Mouse (Mus musculus) small intestine, adult 2 months (tissue): ENCODE measurements at regions not wholly inside any gene's neighbourhood (a gene's known extent, or its start where the extent isn't known, plus 50 kb on each side); places are given as distances from the start of the nearest gene placed in this dataset.

ENCODE experiments used
- H3K27ac ChIP-seq: fragments of 200-500 bp; 2 replicates; pipeline ENCODE4 v1.5.1; 2012; ENCODE audit warnings: low read depth, low read length, control low read depth, inconsistent platforms; ENCODE audit not compliant: insufficient read depth
- H3K27me3 ChIP-seq: fragments of 200-500 bp; 2 replicates; pipeline ENCODE4 v1.6.1; 2012; ENCODE audit warnings: mild to moderate bottlenecking, moderate library complexity, low read length, inconsistent platforms; ENCODE audit not compliant: control insufficient read depth, insufficient read depth
- H3K36me3 ChIP-seq: fragments of 200-500 bp; 2 replicates; pipeline ENCODE4 v1.6.1; 2012; ENCODE audit warnings: mild to moderate bottlenecking, low read length, control low read depth, inconsistent platforms; ENCODE audit not compliant: control insufficient read depth, insufficient read depth
- H3K4me1 ChIP-seq: fragments of 200-500 bp; 2 replicates; pipeline ENCODE4 v1.6.1; 2012; ENCODE audit warnings: low read length, inconsistent platforms, mixed read lengths; ENCODE audit not compliant: control insufficient read depth, insufficient read depth, insufficient read length
- H3K4me3 ChIP-seq: fragments of 200-500 bp; 2 replicates; pipeline ENCODE4 v1.5.1; 2012; ENCODE audit warnings: low read depth, mild to moderate bottlenecking, control low read depth, inconsistent platforms, low read length, moderate library complexity
- CTCF ChIP-seq: fragments of 200-500 bp; IDR thresholded peaks from 2 replicates; pipeline ENCODE4 v1.5.1; 2012; ENCODE audit warnings: low read depth, mild to moderate bottlenecking, control low read depth, inconsistent platforms, low read length, moderate library complexity, mixed read lengths; ENCODE audit not compliant: insufficient replicate concordance, insufficient read length; ENCODE audit errors: extremely low read depth
- POLR2A ChIP-seq: fragments of 200-500 bp; IDR thresholded peaks from 2 replicates; pipeline ENCODE4 v1.6.1; 2012; ENCODE audit warnings: low read depth, mild to moderate bottlenecking, control low read depth, inconsistent platforms, low read length, moderate library complexity
- WGBS: fragments of 180-500 bp; shearing (Covaris S2); methylation state at CpG from one replicate; pipeline ENCODE4 v1.1.7; 2018; 5-methylcytosine and 5-hydroxymethylcytosine counted together

DNA sequence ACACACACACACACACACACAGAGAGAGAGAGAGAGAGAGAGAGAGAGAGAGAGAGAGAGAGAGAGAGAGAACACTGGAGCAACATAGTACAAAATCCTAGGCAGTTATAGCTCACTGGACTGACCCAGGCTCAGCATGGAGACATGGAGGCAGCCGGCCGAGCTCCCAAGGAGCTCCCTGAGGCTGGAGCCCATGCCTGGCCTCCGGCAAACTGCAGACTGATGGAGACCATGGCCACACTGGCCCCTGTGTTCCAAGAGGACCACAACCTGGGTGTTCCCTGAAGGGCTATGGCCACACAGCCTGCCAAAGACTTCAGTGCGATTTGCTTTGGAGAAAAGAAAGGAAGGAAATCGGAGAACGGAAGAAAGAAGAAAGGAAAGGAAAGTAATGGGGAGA lies 128.9 kb downstream of the Sec61b start:
- WGBS = 63% methylated on average over 6 of the region's 6 CpGs
- no peak for TF ChIP-seq POLR2A
- no peak for TF ChIP-seq CTCF
- Histone ChIP-seq H3K27ac (no peak overlapping the region), H3K27me3 (no peaks in the 10 kb centered on the region), H3K36me3 (no peaks in the 10 kb centered on the region), H3K4me1 (no peaks in the 10 kb centered on the region), H3K4me3 (0 out of 2 replicates have a peak overlapping the region, but pooled peaks have one; percentile 10)

DNA sequence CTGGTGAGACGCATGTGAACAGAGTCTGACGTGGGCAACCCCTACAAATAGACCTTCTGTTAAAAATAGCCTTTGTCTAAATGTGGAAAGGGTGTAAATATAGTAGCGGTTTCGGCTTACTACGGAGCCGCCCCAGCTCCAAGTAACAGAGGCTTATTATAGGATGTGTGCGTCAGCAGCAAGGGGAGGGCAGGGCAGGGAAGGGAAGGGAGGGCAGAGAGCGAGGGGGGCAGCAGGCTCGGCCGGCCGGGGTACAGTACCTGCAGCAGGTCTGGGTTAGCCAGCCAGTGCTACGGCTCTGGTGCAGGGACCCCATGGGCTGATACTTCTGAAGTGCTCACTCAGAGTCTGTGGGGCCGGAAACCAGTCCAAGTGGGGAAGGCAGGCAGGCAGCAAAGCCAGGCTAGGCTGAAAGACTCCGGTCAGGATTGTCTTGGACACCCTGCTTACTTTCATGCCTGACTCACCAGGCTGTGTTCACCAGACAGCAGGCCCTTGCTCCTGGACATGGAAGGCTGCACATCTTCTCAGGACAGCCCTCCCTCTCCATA lies 129.5 kb downstream of the Sec61b start:
- TF ChIP-seq POLR2A = no peak
- TF ChIP-seq CTCF = no peak
- Histone ChIP-seq H3K4me3 (peak overlapping the region; percentile 34), H3K27me3 (no peaks in the 10 kb centered on the region), H3K27ac (no peak overlapping the region), H3K36me3 (no peaks in the 10 kb centered on the region), H3K4me1 (no peaks in the 10 kb centered on the region)
- 42% methylated on average over 14 of the region's 14 CpGs for WGBS

DNA sequence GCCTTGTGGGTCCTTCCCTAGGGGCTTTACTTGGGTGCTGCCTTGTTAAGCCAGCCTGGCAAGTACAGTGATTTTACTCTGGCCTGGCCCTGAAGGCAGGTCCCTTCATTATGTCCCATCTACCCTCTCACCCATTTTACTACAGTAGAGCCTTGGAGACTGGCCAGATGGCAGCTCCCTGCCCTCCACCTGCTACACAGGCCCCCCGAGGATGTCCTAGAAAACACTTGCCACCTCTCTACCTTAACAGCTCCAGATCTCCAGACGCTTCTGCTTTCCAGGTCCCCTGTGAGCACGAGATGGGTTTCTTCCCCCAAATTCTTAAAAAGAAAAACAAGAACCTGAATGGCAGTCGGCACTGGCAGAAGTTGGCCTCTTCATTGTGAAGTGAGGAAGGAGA lies 131.2 kb downstream of the Sec61b start:
- H3K27me3 ChIP-seq = no peaks in the 10 kb centered on the region
- TF ChIP-seq CTCF (no peak), POLR2A (no peak)
- H3K36me3 ChIP-seq = no peaks in the 10 kb centered on the region
- 78% methylated on average over 4 of the region's 4 CpGs for WGBS
- no peaks in the 10 kb centered on the region for H3K4me1 ChIP-seq
- no peak overlapping the region for H3K27ac ChIP-seq
- no peak overlapping the region for H3K4me3 ChIP-seq

DNA sequence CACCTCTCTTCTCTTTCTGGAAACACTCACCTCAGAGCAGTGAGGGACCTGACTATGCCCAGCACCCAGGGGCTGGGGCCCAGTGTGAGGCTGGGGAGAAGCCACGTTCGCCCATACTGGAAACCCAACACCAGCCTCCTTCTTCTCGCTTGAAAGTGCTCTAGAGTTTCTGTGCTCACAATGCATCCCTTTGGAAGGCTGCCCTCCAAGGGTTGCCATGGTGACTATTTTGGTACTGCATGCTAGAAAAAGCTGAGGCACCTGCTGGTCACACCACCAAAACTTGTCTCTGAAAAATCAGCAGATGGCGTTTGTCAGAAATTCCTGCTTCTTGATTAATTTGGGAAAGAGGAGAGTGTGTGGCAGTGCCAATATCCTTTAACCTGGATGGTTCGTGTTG lies 134.2 kb downstream of the Sec61b start:
- Histone ChIP-seq H3K27ac (no peak overlapping the region), H3K36me3 (no peaks in the 10 kb centered on the region), H3K27me3 (no peaks in the 10 kb centered on the region), H3K4me1 (no peaks in the 10 kb centered on the region), H3K4me3 (no peak overlapping the region)
- WGBS = 74% methylated on average over 5 of the region's 5 CpGs
- no peak for TF ChIP-seq POLR2A
- no peak for TF ChIP-seq CTCF

DNA sequence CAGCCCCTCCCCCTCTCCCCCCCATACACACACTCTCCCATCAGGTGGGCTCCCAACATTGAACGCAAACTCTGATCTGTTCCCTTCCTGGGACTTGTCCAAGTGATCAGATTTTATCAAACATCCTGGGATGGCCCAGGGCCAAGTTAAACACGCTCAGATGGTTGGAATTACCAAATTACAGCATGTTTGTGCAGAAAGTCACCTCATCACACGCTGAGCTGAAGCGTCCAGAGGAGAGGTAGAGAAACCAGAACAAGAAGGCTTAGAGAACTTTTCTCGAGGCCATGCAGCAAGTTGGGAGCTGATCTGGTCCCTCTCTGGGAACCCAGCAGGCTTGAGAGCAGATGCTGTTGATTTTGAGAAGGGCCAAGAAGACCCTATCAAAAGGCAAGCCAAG lies 136.5 kb downstream of the Sec61b start:
- Histone ChIP-seq H3K36me3 (no peaks in the 10 kb centered on the region), H3K27me3 (no peaks in the 10 kb centered on the region), H3K4me1 (no peaks in the 10 kb centered on the region), H3K4me3 (no peak overlapping the region), H3K27ac (no peak overlapping the region)
- WGBS = 25% methylated on average over 5 of the region's 5 CpGs
- TF ChIP-seq CTCF (no peak), POLR2A (no peak)

DNA sequence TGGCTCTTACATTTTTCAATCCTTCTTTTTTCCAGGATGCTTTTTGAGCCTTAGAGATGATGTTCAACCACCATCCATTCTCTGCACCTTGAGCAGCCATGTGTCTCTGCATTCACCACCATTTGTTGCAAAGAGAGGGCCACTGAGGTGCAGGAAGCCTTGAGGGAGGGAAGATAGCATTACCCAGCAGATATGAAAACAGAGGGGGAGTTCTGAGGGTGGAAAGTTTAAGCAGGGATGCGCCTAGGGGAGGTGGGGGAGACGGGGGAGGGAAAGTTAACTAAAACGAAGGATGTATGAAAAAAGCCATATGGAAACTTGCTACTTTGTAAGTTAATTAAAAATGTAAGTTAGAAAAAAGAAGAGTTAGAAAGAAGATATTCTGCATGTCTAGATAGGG lies 142.1 kb downstream of the Sec61b start:
- no peaks in the 10 kb centered on the region for H3K36me3 ChIP-seq
- H3K27me3 ChIP-seq = no peaks in the 10 kb centered on the region
- WGBS = 86% methylated on average over 3 of the region's 3 CpGs
- no peak overlapping the region for H3K27ac ChIP-seq
- TF ChIP-seq POLR2A = no peak
- no peak for TF ChIP-seq CTCF
- H3K4me3 ChIP-seq = no peak overlapping the region
- no peaks in the 10 kb centered on the region for H3K4me1 ChIP-seq

DNA sequence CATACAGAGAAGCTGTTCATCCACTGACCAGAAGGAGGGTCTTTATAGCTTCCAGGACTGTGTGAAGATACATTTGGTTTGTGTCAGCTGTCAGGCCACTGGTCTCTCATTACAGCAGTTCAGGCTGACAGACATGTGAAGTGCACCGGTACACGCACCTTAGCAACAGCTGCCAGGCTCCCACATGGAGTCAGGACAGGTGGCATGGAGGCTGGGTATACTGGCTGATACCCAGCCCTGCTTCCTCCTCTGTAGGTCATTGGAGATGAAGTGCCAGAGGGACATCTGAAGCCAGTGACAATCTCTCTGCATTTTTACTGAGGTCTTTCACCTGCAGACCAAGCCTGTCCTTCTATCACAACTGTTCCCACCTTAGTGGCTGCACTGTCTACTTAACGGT lies 146.2 kb downstream of the Sec61b start:
- H3K4me1 ChIP-seq = no peaks in the 10 kb centered on the region
- 79% methylated on average over 3 of the region's 3 CpGs for WGBS
- no peaks in the 10 kb centered on the region for H3K27me3 ChIP-seq
- no peak overlapping the region for H3K4me3 ChIP-seq
- H3K27ac ChIP-seq = no peak overlapping the region
- no peak for TF ChIP-seq CTCF
- TF ChIP-seq POLR2A = no peak
- H3K36me3 ChIP-seq = no peaks in the 10 kb centered on the region
